Mouse (Mus musculus) neural tube, embryonic 12.5 days (tissue): ENCODE data around the gene Slc4a4. TPM values are rescaled to one million over a fixed set of nuclear protein-coding genes. Genes with fewer than 3 reads are reported as not detected.

Experiments
- ATAC-seq: fragments of 200-750 bp; cut with Nextera tagmentation; 2 replicates; pipeline ENCODE4 v1.8.0; 2017; ENCODE audit warnings: low read depth, mild to moderate bottlenecking, moderate TSS enrichment, moderate library complexity; ENCODE audit not compliant: low FRiP score
- H3K27ac ChIP-seq: fragments of 300-500 bp; sonication (generic); 2 replicates; pipeline ENCODE4 v1.5.1; 2016
- H3K27me3 ChIP-seq: fragments of 300-500 bp; sonication (generic); replicated peaks from 2 replicates; pipeline ENCODE4 v1.6.1; 2016; ENCODE audit warnings: mild to moderate bottlenecking
- H3K36me3 ChIP-seq: fragments of 300-500 bp; sonication (generic); 2 replicates; pipeline ENCODE4 v1.6.1; 2016; ENCODE audit warnings: mild to moderate bottlenecking
- H3K4me1 ChIP-seq: fragments of 300-500 bp; sonication (generic); 2 replicates; pipeline ENCODE4 v1.6.1; 2016
- H3K4me2 ChIP-seq: fragments of 300-500 bp; sonication (generic); replicated peaks from 2 replicates; pipeline ENCODE4 v1.6.1; 2016; ENCODE audit warnings: mild to moderate bottlenecking
- H3K4me3 ChIP-seq: fragments of 300-500 bp; sonication (generic); 2 replicates; pipeline ENCODE4 v1.5.1; 2016
- H3K9ac ChIP-seq: fragments of 300-500 bp; sonication (generic); 2 replicates; pipeline ENCODE4 v1.6.1; 2016; ENCODE audit warnings: mild to moderate bottlenecking
- H3K9me3 ChIP-seq: fragments of 300-500 bp; sonication (generic); 2 replicates; pipeline ENCODE4 v1.6.1; 2016; ENCODE audit warnings: mild to moderate bottlenecking
- WGBS: fragments of 180-500 bp; shearing (Covaris S2); methylation state at CpG from one replicate; pipeline ENCODE4 v1.1.7; 2016; 5-methylcytosine and 5-hydroxymethylcytosine counted together
- polyA plus RNA-seq: library from polyadenylated mRNA; unstranded; fragments of >200 nt; fragmentation: Nextera tagmentation; extraction: Ambion mirVana; gene quantifications from 2 replicates; pipeline ENCODE4 v1.2.1, GENCODE M21; 2016

Gene Slc4a4
- polyA plus RNA-seq, 1 experiment from 2014 or later: 3.9 TPM

DNA sequence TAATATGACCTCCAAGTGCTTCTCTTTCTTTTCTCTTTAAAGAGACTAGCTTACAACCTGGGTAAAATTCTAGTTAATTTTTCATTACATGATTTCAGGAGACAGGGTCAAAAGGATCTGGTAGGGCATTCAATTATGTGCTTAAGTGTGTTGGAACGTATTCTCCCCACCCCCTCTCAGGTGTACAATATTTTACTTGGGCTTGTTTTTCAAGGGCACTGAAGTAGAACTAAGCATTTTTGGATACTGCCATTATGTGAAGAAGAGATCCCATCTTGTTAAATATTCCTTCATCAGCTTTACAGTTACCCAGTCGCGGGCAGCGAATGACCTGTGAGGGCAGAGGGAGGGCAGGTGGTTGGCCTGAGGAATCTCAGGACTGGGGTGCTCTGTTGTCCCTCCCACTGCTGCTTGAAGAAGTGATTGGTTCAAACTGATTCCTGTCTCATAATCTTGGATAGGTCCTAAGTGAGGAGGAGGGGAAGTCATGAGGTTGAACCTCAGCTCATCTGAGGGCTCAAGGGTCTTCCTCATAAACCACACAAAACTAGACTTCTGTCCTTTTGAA, 141.0 kb downstream of the Slc4a4 start:
- Histone ChIP-seq H3K4me1 (no peaks in the 10 kb centered on the region), H3K27ac (no peak overlapping the region), H3K27me3 (no peaks in the 10 kb centered on the region), H3K4me2 (no peak overlapping the region), H3K9ac (no peak overlapping the region), H3K4me3 (no peak overlapping the region), H3K9me3 (no peaks in the 10 kb centered on the region), H3K36me3 (no peaks in the 10 kb centered on the region)
- no peak for ATAC-seq
- WGBS: 96% methylated on average over 4 of the region's 4 CpGs

DNA sequence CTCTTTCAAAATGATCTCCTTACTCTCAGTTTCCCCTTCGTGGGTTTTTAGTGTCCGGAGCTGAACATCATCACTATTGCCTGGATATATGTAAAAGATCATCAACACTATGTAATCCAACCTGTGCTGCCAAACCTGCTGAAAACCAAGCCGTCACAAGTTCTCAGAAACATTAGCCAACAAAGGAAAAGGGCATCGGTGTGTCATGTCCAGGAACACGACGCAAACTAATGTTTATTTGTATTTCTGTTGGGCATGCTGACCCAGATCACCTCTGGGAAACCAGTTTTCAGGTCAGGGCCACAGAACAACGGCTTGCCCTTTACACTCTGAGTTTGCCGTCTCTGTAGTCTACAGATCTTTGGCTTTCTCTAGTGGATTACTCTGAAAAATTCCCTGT, 146.0 kb downstream of the Slc4a4 start:
- 86% methylated on average over 8 of the region's 8 CpGs for WGBS

DNA sequence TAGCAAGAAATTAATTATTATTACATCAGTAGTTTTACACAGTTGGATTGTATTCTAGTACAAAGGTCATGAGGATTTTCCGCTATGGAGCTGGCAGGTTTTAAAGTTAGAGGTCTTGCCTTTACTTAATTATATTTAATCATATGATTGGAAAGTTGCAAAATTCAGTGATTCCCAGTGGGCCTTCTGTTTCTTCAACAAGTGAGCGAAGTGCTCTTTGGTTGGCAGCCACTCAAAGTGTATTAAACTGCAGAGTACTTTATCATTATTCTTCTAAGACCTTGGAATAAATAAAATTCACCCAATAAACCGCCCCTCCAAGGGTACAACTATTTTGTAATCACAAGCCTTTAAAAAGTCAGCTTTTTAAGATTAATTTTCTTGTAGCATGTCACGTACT, 146.6 kb downstream of the Slc4a4 start:
- Histone ChIP-seq H3K4me1 (no peaks in the 10 kb centered on the region), H3K27me3 (no peaks in the 10 kb centered on the region), H3K9ac (no peak overlapping the region), H3K9me3 (no peaks in the 10 kb centered on the region), H3K36me3 (no peaks in the 10 kb centered on the region), H3K4me3 (no peak overlapping the region), H3K4me2 (no peak overlapping the region), H3K27ac (no peak overlapping the region)
- 90% methylated on average over 4 of the region's 4 CpGs for whole genome bisulfite sequencing
- ATAC-seq: no peak

More for the DNA sequence above, 146.0 kb downstream of the Slc4a4 start:
- no peaks in the 10 kb centered on the region for H3K27me3 ChIP-seq
- H3K27ac ChIP-seq: no peak overlapping the region
- ATAC-seq: no peak
- H3K4me2 ChIP-seq: no peak overlapping the region
- H3K9me3 ChIP-seq: no peaks in the 10 kb centered on the region
- no peak overlapping the region for H3K9ac ChIP-seq
- no peak overlapping the region for H3K4me3 ChIP-seq
- H3K36me3 ChIP-seq: no peaks in the 10 kb centered on the region
- H3K4me1 ChIP-seq: no peaks in the 10 kb centered on the region

DNA sequence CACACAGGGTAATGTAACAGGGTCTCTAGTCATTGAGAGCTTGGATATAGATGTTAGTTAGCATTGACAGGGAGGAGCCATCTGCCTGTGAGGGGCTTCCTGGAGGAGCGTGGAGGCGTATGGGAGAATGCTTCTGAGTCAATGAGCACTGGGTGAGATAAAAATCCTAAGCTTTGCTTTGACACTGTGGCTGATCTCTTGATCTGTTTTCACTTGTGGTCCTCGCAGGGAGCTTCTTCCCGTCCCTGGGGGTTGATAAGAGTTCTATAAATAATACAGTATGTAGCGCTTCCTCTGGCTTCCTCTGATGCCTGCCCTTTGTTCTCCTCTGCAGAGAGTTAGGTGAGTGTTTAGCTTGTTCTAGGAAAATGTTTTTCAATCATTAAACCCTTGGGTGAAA, 149.5 kb downstream of the Slc4a4 start:
- H3K9me3 ChIP-seq: no peaks in the 10 kb centered on the region
- no peak for ATAC-seq
- no peak overlapping the region for H3K9ac ChIP-seq
- no peak overlapping the region for H3K4me3 ChIP-seq
- no peaks in the 10 kb centered on the region for H3K36me3 ChIP-seq
- no peaks in the 10 kb centered on the region for H3K4me1 ChIP-seq
- H3K4me2 ChIP-seq: no peak overlapping the region
- no peaks in the 10 kb centered on the region for H3K27me3 ChIP-seq
- H3K27ac ChIP-seq: no peak overlapping the region
- WGBS: 64% methylated on average over 5 of the region's 5 CpGs

DNA sequence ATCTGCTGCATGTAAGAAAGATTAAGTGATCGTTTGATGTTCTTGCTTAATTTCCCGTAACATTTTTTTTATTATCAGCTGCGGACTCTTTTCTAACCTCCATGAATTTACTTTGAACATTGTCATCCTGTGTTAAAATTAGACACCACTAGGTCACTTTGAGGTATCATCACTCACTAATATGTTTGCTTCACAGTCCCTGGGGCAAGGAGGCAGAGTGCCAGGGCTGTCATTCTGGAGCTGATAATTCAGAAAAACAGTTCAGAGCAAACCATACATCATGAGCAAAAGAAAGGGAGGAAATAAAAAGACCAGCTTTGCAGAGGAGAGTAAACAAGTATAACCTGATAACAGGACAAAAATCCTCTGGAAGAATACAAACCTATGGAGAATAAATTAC, 154.2 kb downstream of the Slc4a4 start:
- Histone ChIP-seq H3K27me3 (no peaks in the 10 kb centered on the region), H3K4me2 (no peak overlapping the region), H3K4me3 (no peak overlapping the region), H3K9ac (no peak overlapping the region), H3K27ac (no peak overlapping the region), H3K9me3 (no peaks in the 10 kb centered on the region), H3K4me1 (no peaks in the 10 kb centered on the region), H3K36me3 (no peaks in the 10 kb centered on the region)
- WGBS: 58% methylated on average over 3 of the region's 3 CpGs
- peak; percentile 54; the same call in 1 of the 2 replicates for ATAC-seq

DNA sequence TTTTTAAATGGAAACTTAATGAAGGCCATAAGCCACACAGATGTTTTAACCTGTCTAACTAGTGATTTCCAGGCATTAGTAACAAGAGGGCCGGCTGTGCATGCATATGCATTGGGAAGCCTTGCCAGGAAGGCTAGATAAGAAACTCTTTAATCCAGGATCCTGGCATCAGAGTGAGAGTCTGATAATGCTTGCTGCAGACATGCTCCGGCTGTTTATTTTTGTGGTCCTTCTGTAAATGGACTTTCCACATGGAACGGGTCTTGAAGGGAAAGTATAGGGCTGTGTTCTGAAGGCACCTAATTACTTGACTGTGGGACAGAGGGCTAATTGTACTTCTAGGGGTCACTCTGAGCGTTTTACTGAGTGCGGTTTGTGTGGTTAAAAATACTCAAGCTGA, 157.2 kb downstream of the Slc4a4 start:
- no peak overlapping the region for H3K4me2 ChIP-seq
- ATAC-seq: no peak
- H3K27ac ChIP-seq: no peak overlapping the region
- no peaks in the 10 kb centered on the region for H3K27me3 ChIP-seq
- no peaks in the 10 kb centered on the region for H3K4me1 ChIP-seq
- H3K9ac ChIP-seq: no peak overlapping the region
- no peaks in the 10 kb centered on the region for H3K9me3 ChIP-seq
- no peak overlapping the region for H3K4me3 ChIP-seq
- H3K36me3 ChIP-seq: no peaks in the 10 kb centered on the region
- 54% methylated on average over 5 of the region's 5 CpGs for WGBS

DNA sequence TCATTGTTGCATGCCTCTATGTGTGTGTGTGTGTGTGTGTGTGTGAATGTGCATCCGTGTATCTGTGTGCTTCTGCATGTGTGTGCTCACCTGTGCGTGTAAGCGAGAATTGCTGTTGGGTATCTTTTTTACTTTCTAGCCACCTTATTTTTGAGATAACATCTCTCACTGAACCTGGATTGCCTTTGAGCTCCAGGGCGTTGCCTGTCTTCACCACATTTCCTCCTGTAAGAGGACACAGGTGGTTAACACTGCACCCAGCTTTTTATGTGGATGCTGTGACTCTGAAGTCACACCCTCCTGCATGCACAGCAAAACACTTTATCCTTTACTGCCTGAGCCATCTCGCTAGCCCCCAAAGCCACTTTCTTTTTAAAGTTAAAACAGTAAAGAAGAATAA, 158.2 kb downstream of the Slc4a4 start:
- no peak overlapping the region for H3K9ac ChIP-seq
- ATAC-seq: no peak
- 91% methylated on average over 5 of the region's 5 CpGs for WGBS
- no peaks in the 10 kb centered on the region for H3K9me3 ChIP-seq
- no peaks in the 10 kb centered on the region for H3K27me3 ChIP-seq
- no peaks in the 10 kb centered on the region for H3K4me1 ChIP-seq
- H3K4me2 ChIP-seq: no peak overlapping the region
- H3K27ac ChIP-seq: no peak overlapping the region
- H3K4me3 ChIP-seq: no peak overlapping the region
- H3K36me3 ChIP-seq: no peaks in the 10 kb centered on the region

DNA sequence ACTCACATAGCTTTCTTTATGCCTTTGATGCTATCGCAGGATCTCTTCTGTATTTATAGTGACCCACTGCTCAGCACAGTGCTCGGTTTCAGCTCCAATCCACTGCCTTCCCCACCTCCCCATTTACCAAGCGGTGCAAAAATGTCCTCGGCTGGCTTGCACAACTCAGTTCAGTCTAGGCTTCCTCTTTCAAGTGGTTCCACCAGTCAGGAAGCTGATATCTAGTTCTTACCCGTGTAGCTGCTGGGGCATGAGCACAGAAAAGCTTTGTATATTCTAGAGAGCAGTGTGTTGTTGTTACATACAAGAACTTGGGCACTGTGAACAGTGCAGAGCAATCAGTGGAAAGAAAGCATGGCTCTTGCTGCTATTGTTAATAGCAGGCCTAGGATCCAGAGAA, 165.0 kb downstream of the Slc4a4 start:
- Histone ChIP-seq H3K9ac (no peak overlapping the region), H3K9me3 (no peaks in the 10 kb centered on the region), H3K36me3 (no peaks in the 10 kb centered on the region), H3K4me2 (no peak overlapping the region), H3K4me3 (no peak overlapping the region), H3K4me1 (no peaks in the 10 kb centered on the region), H3K27ac (no peak overlapping the region), H3K27me3 (no peaks in the 10 kb centered on the region)
- 86% methylated on average over 5 of the region's 5 CpGs for WGBS
- no peak for ATAC-seq

DNA sequence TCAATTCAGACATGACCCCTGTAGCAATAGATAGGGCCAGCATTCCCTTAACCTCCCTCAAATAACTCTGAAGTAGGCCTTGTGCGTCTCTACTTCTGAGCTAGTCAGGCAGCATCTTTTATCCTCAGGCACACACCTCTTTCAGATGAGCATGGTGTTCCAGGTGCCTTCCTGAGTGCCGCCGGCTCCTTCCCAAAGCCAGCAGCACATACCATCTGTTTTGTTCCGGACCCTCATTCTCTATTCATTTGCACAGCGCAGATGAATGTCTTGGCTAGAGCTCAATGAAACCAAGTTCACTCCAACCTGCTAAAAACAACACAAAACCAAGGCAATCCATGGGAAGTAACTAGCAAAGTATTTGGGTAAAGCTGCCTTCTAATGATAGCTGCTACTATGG, 165.6 kb downstream of the Slc4a4 start:
- Histone ChIP-seq H3K9ac (no peak overlapping the region), H3K36me3 (no peaks in the 10 kb centered on the region), H3K9me3 (no peaks in the 10 kb centered on the region), H3K4me1 (no peaks in the 10 kb centered on the region), H3K4me2 (no peak overlapping the region), H3K27ac (no peak overlapping the region), H3K27me3 (no peaks in the 10 kb centered on the region), H3K4me3 (no peak overlapping the region)
- 95% methylated on average over 5 of the region's 5 CpGs for WGBS
- no peak for ATAC-seq

DNA sequence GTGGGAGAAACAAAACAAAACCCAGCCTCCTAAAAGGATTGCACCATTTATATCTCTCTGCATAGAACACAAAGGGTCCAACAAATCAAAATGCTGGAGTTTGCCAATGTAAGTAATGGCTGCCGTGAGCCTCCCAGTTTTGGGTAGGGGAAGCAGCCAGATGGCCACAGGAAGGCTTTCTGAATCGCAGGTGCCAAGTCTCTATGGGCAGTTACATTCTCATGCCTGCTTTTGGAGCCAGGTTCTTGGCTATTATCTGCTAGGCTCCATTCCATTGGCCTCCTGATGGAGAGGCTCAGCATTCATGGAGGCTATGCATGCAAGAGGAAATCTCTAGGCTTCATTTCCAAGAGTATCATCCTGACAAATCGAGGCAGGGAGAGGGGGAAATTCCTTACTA, 169.0 kb downstream of the Slc4a4 start:
- no peak overlapping the region for H3K9ac ChIP-seq
- H3K36me3 ChIP-seq: no peaks in the 10 kb centered on the region
- H3K4me2 ChIP-seq: no peak overlapping the region
- H3K27me3 ChIP-seq: no peaks in the 10 kb centered on the region
- no peak for ATAC-seq
- no peak overlapping the region for H3K27ac ChIP-seq
- H3K4me1 ChIP-seq: no peaks in the 10 kb centered on the region
- H3K9me3 ChIP-seq: no peaks in the 10 kb centered on the region
- 87% methylated on average over 3 of the region's 3 CpGs for whole genome bisulfite sequencing
- H3K4me3 ChIP-seq: no peak overlapping the region

DNA sequence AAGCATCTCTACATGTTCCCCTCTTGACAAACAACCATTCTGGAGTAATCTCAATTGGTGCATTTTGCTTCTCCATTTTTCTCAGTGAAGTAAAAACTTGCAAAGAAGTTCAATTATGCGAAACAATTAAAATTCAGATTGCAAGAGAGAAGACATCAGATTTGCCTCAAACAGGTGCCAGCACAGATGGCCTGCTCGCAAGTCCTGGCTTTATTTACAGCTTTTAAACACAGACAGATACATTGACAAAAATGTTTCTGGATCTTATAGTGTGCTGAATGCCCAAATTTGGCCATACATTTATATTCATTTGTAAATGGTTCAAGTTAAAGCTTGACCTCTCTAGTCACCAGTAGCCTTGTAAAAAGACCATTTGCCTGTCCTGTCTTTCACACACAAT, 169.8 kb downstream of the Slc4a4 start:
- no peak overlapping the region for H3K4me2 ChIP-seq

DNA sequence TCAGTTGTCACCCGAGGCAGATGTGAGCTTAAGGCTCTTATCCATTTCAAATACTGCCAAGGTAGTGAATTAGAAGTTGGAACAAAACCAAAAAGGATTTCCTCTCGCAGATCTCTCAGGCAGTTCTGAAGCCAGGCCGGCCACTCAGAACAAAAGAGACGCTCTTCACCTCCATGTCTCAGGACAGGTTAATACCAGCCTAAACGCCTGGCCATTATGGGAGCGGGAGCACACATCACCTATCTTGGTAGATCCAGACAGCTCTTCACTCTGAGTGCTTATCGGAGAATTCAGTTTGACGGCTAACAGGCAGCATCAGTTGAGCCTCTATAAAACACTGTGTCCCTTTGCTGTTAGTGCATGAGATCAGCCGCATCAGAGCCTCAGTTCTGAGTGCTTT, 174.5 kb downstream of the Slc4a4 start:
- WGBS: 90% methylated on average over 9 of the region's 9 CpGs
- no peak overlapping the region for H3K27ac ChIP-seq
- no peak overlapping the region for H3K9ac ChIP-seq
- no peak overlapping the region for H3K4me2 ChIP-seq
- ATAC-seq: no peak
- no peak overlapping the region for H3K4me3 ChIP-seq
- no peaks in the 10 kb centered on the region for H3K9me3 ChIP-seq
- H3K27me3 ChIP-seq: no peaks in the 10 kb centered on the region
- no peaks in the 10 kb centered on the region for H3K36me3 ChIP-seq
- H3K4me1 ChIP-seq: no peaks in the 10 kb centered on the region

More for the DNA sequence above, 169.8 kb downstream of the Slc4a4 start:
- Histone ChIP-seq H3K27ac (no peak overlapping the region), H3K27me3 (no peaks in the 10 kb centered on the region), H3K4me1 (no peaks in the 10 kb centered on the region), H3K9ac (no peak overlapping the region), H3K4me3 (no peak overlapping the region), H3K36me3 (no peaks in the 10 kb centered on the region), H3K9me3 (no peaks in the 10 kb centered on the region)
- 93% methylated on average over 2 of the region's 2 CpGs for WGBS
- no peak for ATAC-seq

DNA sequence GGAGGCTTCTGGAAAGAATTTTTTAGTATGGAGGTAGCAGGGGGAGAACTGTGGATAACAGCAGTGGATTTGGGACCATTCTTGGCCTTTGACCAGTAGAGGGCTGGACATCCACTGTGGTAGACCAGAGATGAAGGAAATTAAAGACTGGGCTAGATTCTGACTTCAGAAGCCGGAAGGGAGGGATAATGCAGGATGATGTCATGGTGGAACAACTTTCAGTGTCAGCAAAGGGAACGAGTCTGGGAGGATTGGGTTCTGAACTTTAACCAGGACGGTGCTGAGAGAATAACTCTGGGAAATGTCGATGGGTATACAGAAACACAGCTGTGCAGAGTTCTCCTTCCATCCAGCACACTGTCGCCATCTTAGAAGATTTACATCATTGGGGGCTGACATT, 175.7 kb downstream of the Slc4a4 start:
- Histone ChIP-seq H3K27me3 (no peaks in the 10 kb centered on the region), H3K9ac (no peak overlapping the region), H3K27ac (no peak overlapping the region), H3K4me3 (no peak overlapping the region), H3K4me1 (no peaks in the 10 kb centered on the region), H3K4me2 (no peak overlapping the region), H3K9me3 (no peaks in the 10 kb centered on the region), H3K36me3 (no peaks in the 10 kb centered on the region)
- ATAC-seq: no peak
- WGBS: 89% methylated on average over 5 of the region's 5 CpGs
